Mouse (Mus musculus) neural tube, embryonic 11.5 days (tissue): ENCODE results near the gene Crkl. TPM values are rescaled to one million over a fixed set of nuclear protein-coding genes. Genes with fewer than 3 reads are reported as not detected.

ENCODE experiments used
- ATAC-seq: fragments of 200-750 bp; cut with Nextera tagmentation; 2 replicates; pipeline ENCODE4 v1.8.0; 2017; ENCODE audit warnings: moderate number of reproducible peaks, mild to moderate bottlenecking, moderate TSS enrichment, moderate library complexity; ENCODE audit not compliant: insufficient read depth, low FRiP score, low TSS enrichment
- DNase-seq: peaks from one replicate; pipeline ENCODE4 v3.0.0-alpha.2; 2015; ENCODE audit warnings: low spot score
- H3K27ac ChIP-seq: fragments of 300-500 bp; sonication (generic); 2 replicates; pipeline ENCODE4 v1.5.1; 2014; ENCODE audit warnings: low read depth, mild to moderate bottlenecking, low read length
- H3K27me3 ChIP-seq: fragments of 300-500 bp; sonication (generic); 2 replicates; pipeline ENCODE4 v1.6.1; 2014; ENCODE audit warnings: mild to moderate bottlenecking, low read length, mixed read lengths; ENCODE audit not compliant: control insufficient read depth, insufficient read depth
- H3K36me3 ChIP-seq: fragments of 300-500 bp; sonication (generic); 2 replicates; pipeline ENCODE4 v1.6.1; 2014; ENCODE audit warnings: mild to moderate bottlenecking, low read length, moderate library complexity, mixed read lengths; ENCODE audit not compliant: control insufficient read depth, insufficient read depth
- H3K4me1 ChIP-seq: fragments of 300-500 bp; sonication (generic); 2 replicates; pipeline ENCODE4 v1.6.1; 2014; ENCODE audit warnings: low read length, mixed read lengths; ENCODE audit not compliant: control insufficient read depth, insufficient read depth
- H3K4me2 ChIP-seq: fragments of 300-500 bp; sonication (generic); 2 replicates; pipeline ENCODE4 v1.6.1; 2014; ENCODE audit warnings: low read depth, mild to moderate bottlenecking, moderate library complexity
- H3K4me3 ChIP-seq: fragments of 300-500 bp; sonication (generic); 2 replicates; pipeline ENCODE4 v1.5.1; 2014; ENCODE audit warnings: low read depth, low read length
- H3K9ac ChIP-seq: fragments of 300-500 bp; sonication (generic); 2 replicates; pipeline ENCODE4 v1.6.1; 2014; ENCODE audit warnings: mild to moderate bottlenecking, low read length
- H3K9me3 ChIP-seq: fragments of 300-500 bp; sonication (generic); 2 replicates; pipeline ENCODE4 v1.6.1; 2016; ENCODE audit warnings: low read length; ENCODE audit not compliant: control insufficient read depth
- WGBS: fragments of 180-500 bp; shearing (Covaris S2); extraction: QIAGEN DNeasy Blood & Tissue Kit; methylation state at CpG from one replicate; pipeline ENCODE4 v1.1.7; 2014; 5-methylcytosine and 5-hydroxymethylcytosine counted together
- polyA plus RNA-seq: library from polyadenylated mRNA; unstranded; fragments of >200 nt; fragmentation: Nextera tagmentation; extraction: Ambion mirVana; gene quantifications from 2 replicates; pipeline ENCODE4 v1.2.1, GENCODE M21; 2014

The Crkl gene
- 86.5 and 93.8 TPM in 2 replicates for polyA plus RNA-seq

- H3K4me1 ChIP-seq = peaks cover 9% of the 10 kb centered on the region
- H3K4me3 ChIP-seq = peak within 1 kb of the TSS; percentile 90
- H3K27me3 ChIP-seq = no peaks in the 10 kb centered on the region
- H3K9me3 ChIP-seq = no peaks in the 10 kb centered on the region
- H3K36me3 ChIP-seq = peaks cover 2% of the 10 kb centered on the region; the same call in 1 of the 2 replicates
- peak within 1 kb of the TSS; percentile 84 for H3K4me2 ChIP-seq
- DNase-seq = peak; percentile 99
- H3K27ac ChIP-seq = peak within 1 kb of the TSS; percentile 84
- H3K9ac ChIP-seq = peak within 1 kb of the TSS; percentile 90
- ATAC-seq = peak; percentile 95
- WGBS = under 1% methylated on average over 61 of the region's 63 CpGs
Observed at GRCm38 (mm10) chr16:17451541-17452372, at the start of gene Crkl. Gene Crkl, plus strand, starts transcription at chr16:17451987.

- no peak overlapping the region for H3K4me2 ChIP-seq
- no peak for ATAC-seq
- 74% methylated on average over 1 of the region's 1 CpGs for WGBS
Observed at GRCm38 (mm10) chr16:17402855-17403254, 48.9 kb upstream of the Crkl start.

GRCm38 (mm10) chr16:17405271-17405696, 46.5 kb upstream of the Crkl start:
- DNase-seq (peak; percentile 70), ATAC-seq (peak; percentile 84)
- peak overlapping the region; percentile 72 for H3K27ac ChIP-seq
- under 1% methylated on average over 22 of the region's 22 CpGs for WGBS
- H3K4me2 ChIP-seq = peak overlapping the region; percentile 60
- H3K27me3 ChIP-seq = no peaks in the 10 kb centered on the region
- peak overlapping the region; percentile 65 for H3K9ac ChIP-seq
- no peaks in the 10 kb centered on the region for H3K9me3 ChIP-seq
- H3K4me3 ChIP-seq = peak overlapping the region; percentile 83
- H3K4me1 ChIP-seq = peaks cover 12% of the 10 kb centered on the region; the same call in 1 of the 2 replicates
- no peaks in the 10 kb centered on the region for H3K36me3 ChIP-seq

More at GRCm38 (mm10) chr16:17402855-17403254, 48.9 kb upstream of the Crkl start:
- no peaks in the 10 kb centered on the region for H3K9me3 ChIP-seq
- H3K36me3 ChIP-seq = no peaks in the 10 kb centered on the region
- H3K27me3 ChIP-seq = no peaks in the 10 kb centered on the region
- no peak overlapping the region for H3K27ac ChIP-seq
- no peak for DNase-seq
- H3K4me3 ChIP-seq = no peak overlapping the region
- H3K4me1 ChIP-seq = peaks cover 12% of the 10 kb centered on the region; the same call in 1 of the 2 replicates
- H3K9ac ChIP-seq = no peak overlapping the region

DNA sequence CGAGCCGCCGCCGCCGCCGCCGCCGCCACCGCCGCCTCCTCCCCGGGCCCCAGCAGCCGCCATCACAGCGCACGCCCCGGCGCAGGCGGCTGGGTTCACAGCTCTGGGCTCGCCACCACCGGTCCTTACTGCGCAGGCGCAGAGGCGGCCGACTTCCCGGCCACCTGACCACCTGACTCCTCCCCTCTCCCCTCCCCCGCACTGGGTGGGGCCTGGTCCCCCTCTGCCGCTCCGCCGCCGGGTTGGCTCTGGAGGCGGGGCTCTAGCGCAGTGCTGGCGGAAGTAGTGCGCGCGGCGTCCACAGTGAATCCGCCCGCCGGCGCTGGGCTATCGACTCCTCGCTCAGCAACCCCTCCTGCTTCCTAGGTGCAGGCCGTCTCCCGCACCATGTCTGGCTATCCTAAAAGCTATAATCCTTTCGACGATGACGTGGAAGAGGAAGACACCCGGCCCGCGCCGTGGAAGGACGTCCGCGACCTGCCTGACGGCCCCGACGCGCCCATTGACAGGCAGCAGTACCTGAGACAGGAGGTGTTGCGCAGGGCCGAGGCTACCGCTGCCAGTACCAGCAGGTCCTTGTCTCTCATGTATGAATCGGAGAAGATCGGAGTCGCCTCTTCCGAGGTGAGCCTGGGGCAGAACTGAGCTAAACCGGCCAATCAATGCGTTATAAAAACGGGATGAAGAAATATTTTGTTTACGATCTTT, 45.9 kb upstream of the Crkl start, which contains the start of the genes Snap29 and Pi4ka:
Gene Snap29 (plus strand): TSS at position 251 of the 708 bp plus-strand sequence.
Gene Pi4ka (minus strand): TSS at position 579 of the 708 bp plus-strand sequence.
- under 1% methylated on average over 63 of the region's 69 CpGs for WGBS
- Histone ChIP-seq H3K4me1 (peaks cover 12% of the 10 kb centered on the region; the same call in 1 of the 2 replicates), H3K27ac (peak within 1 kb of the TSS; percentile 72), H3K4me2 (peak within 1 kb of the TSS; percentile 60), H3K9me3 (no peaks in the 10 kb centered on the region), H3K27me3 (no peaks in the 10 kb centered on the region), H3K4me3 (peak within 1 kb of the TSS; percentile 83), H3K9ac (peak within 1 kb of the TSS; percentile 65), H3K36me3 (no peaks in the 10 kb centered on the region)
- DNase-seq = peak; percentile 100
- peak; percentile 96 for ATAC-seq

DNA sequence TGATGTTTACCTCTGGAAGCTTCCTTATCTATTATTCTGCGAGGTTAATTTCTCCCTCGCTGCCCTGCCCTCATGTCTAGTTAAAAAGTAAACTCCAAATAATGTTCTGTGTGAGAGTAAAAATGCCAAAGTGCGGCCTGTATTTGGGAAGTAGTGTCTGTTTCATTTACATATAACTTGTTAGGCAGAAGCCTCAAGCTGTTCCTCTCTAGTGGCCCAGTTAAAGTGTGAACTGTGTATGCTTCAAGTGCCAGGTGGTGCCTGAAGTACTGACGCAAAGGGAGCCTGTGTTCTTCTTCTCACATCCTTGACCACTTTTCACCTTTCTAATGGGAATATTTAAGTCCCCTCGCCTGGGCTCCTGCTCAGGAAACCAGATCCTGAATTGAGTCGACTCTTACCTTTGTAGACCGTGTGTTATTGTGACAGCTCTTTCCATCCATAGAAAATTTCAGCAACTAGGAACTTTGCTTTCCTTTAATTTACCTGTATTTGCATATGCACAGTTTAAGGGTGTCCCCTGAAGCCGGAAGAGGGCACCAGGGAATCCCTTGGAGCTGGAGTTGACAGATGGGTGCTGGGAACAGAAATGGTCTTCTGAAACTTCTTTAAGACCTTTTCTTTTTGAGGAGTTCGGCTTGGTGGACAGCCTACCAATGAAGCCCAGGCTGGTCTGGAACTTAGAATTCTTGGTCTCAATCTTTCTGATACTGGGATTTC, 45.1 kb upstream of the Crkl start:
- DNase-seq (no peak), ATAC-seq (no peak)
- Histone ChIP-seq H3K9ac (peak overlapping the region; percentile 65), H3K36me3 (no peaks in the 10 kb centered on the region), H3K27ac (no peak overlapping the region), H3K4me3 (peak overlapping the region; percentile 83), H3K4me2 (peak overlapping the region; percentile 60), H3K4me1 (peaks cover 12% of the 10 kb centered on the region; the same call in 1 of the 2 replicates), H3K9me3 (no peaks in the 10 kb centered on the region), H3K27me3 (no peaks in the 10 kb centered on the region)
- WGBS = 43% methylated on average over 9 of the region's 9 CpGs

- no peak for ATAC-seq
- Histone ChIP-seq H3K27me3 (no peaks in the 10 kb centered on the region), H3K9me3 (no peaks in the 10 kb centered on the region), H3K4me3 (no peak overlapping the region), H3K4me2 (no peak overlapping the region), H3K4me1 (peaks cover 12% of the 10 kb centered on the region; the same call in 1 of the 2 replicates), H3K9ac (no peak overlapping the region), H3K36me3 (no peaks in the 10 kb centered on the region), H3K27ac (no peak overlapping the region)
- DNase-seq = no peak
- WGBS = 89% methylated on average over 2 of the region's 2 CpGs
Observed at GRCm38 (mm10) chr16:17409046-17409445, 42.7 kb upstream of the Crkl start.

DNA sequence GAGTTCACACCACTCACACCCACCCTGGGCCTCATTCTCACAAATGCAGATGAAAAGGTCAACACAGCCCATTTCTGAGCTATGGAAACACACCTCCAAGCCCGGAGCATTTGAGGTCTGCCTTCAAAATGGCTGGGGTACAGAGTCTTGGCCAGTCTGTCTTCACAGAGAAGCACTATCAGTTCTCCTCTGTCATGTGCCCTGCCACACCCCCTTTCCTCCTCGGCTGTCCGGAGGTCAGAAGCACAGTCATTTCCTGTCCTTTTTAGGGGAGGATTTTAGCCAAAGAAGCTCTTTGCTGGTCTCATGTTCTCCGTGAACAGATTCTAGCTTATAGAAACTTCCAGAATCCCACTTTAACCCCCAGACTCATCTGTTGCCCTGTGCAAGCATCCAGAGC, 41.6 kb upstream of the Crkl start:
- Histone ChIP-seq H3K9ac (no peak overlapping the region), H3K4me3 (no peak overlapping the region), H3K36me3 (no peaks in the 10 kb centered on the region), H3K4me2 (no peak overlapping the region), H3K4me1 (peaks cover 6% of the 10 kb centered on the region; the same call in 1 of the 2 replicates), H3K9me3 (no peaks in the 10 kb centered on the region), H3K27me3 (no peaks in the 10 kb centered on the region), H3K27ac (no peak overlapping the region)
- ATAC-seq (no peak), DNase-seq (no peak)
- WGBS = 68% methylated on average over 4 of the region's 4 CpGs

GRCm38 (mm10) chr16:17423021-17423420, 28.8 kb upstream of the Crkl start:
- no peak overlapping the region for H3K27ac ChIP-seq
- DNase-seq (no peak), ATAC-seq (no peak)
- no peak overlapping the region for H3K4me2 ChIP-seq
- peaks cover 3% of the 10 kb centered on the region for H3K36me3 ChIP-seq
- H3K4me1 ChIP-seq = no peaks in the 10 kb centered on the region
- WGBS = 76% methylated on average over 3 of the region's 3 CpGs
- no peaks in the 10 kb centered on the region for H3K9me3 ChIP-seq
- no peak overlapping the region for H3K9ac ChIP-seq
- no peak overlapping the region for H3K4me3 ChIP-seq
- H3K27me3 ChIP-seq = no peaks in the 10 kb centered on the region
